Mouse (Mus musculus) embryo, embryonic 9.5 days (tissue): ENCODE measurements around the gene Arid4a.
"Not testable (repeated sequence)": the region's sequence is repeated elsewhere in the genome, so short reads cannot be mapped to it uniquely, and the experiment has no call there.

Experiments
- DNase-seq: peaks from one replicate; pipeline ENCODE4 v3.0.0-alpha.2; 2017; ENCODE audit errors: extremely low spot score

Gene Arid4a

GRCm38 (mm10) chr12:71016211-71016502 lies 367 bp downstream of the Arid4a start:
- no peak for DNase-seq

- peak; percentile 55 for DNase-seq
Measured at GRCm38 (mm10) chr12:71016503-71017241, 882 bp downstream of the Arid4a start.

GRCm38 (mm10) chr12:71017242-71017571 lies 1.4 kb downstream of the Arid4a start:
- DNase-seq: no peak

DNA sequence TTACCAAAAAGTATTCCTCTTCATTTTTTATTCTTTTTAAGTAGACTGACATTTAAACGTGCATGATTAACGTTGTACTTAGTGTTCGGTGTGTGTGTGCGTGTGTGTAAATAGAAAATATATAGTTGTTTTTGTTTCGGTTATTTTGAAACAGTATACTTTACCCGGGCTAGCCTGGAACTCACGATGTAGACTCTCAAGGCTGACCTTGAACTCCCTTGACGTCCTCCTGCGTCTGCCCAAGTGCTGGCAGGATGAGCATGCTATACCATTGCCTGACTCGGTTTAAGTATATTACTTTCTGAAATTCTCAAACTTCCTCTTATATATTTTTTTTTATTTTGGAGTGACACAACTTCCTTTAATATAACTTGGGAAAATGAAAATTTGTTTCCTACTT lies 2.0 kb downstream of the Arid4a start:
- no peak for DNase-seq

GRCm38 (mm10) chr12:71019211-71019610 lies 3.4 kb downstream of the Arid4a start:
- DNase-seq: no peak

DNA sequence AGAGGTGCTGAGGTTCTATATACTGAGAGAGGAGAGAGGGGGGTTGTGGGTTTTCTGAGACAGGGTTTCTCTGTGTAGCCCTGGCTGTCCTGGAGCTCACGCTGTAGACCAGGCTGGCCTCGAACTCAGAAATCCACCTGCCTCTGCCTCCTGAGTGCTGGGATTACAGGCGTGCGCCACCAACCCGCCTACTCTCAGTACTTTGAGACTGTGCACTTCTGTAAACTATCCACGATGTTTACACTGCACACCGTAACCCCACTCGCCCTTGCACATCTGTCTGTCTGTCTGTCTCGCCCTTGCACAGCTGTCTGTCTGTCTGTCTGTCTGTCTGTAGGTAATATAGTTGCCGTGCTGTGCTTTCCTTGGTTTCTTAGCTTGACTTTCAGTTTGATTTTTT lies 8.6 kb downstream of the Arid4a start:
- DNase-seq: no peak

- DNase-seq: not testable (repeated sequence)
Measured at GRCm38 (mm10) chr12:71028265-71028664, 12.5 kb downstream of the Arid4a start.

- no peak for DNase-seq
Measured at GRCm38 (mm10) chr12:71030260-71030659, 14.5 kb downstream of the Arid4a start.

DNA sequence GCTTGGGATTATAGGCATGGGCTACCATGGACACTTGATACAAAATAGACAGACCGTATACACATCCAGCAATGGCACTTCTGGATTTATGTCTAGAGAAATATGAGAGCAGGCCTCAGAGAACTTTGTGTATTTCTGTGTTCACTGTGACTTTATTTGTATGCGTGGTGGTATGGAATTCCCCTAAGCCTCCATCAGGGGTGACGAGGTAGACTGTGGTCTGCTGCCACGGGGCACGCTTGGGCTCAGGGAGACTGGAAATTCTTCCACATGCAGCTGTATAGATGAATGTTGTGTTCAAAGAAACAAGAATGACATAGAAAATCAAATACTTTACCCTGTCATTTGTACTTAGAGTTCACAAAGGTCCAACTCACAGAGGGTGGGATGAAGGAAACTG lies 14.9 kb downstream of the Arid4a start:
- no peak for DNase-seq

GRCm38 (mm10) chr12:71035826-71036225 lies 20.0 kb downstream of the Arid4a start:
- no peak for DNase-seq

DNA sequence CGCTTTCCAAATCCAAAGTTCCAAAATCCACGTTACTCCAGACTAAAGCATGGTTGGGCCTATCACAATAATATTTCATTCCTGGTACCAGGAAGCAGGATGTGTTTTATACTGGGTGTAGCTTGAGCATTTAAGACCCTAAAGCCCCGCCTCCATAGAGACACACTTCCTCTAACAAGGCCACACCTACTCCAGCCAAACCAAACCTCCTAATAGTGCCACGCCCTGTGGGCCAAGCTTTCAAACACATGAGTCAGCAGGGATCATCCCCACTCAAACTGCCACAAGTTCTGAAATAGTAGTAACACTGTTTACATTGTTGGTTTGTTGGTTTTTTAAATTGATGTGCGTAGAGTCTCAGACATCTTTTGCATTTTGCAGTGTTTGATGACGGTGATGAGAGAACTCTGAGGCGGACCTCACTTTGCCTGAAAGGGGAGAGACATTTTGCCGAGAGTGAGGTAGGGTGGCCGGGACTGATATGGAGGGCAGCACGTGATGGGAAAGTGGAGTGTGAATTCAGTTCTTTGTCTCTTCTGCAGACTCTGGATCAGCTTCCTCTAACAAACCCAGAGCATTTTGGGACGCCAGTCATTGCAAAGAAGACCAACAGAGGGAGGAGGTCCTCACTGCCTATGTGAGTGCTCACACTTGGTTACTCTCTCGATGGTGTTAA lies 21.1 kb downstream of the Arid4a start:
- no peak for DNase-seq

GRCm38 (mm10) chr12:71040462-71040861 lies 24.7 kb downstream of the Arid4a start:
- no peak for DNase-seq

GRCm38 (mm10) chr12:71042451-71042850 lies 26.7 kb downstream of the Arid4a start:
- DNase-seq: no peak

GRCm38 (mm10) chr12:71043571-71043970 lies 27.8 kb downstream of the Arid4a start:
- no peak for DNase-seq

DNA sequence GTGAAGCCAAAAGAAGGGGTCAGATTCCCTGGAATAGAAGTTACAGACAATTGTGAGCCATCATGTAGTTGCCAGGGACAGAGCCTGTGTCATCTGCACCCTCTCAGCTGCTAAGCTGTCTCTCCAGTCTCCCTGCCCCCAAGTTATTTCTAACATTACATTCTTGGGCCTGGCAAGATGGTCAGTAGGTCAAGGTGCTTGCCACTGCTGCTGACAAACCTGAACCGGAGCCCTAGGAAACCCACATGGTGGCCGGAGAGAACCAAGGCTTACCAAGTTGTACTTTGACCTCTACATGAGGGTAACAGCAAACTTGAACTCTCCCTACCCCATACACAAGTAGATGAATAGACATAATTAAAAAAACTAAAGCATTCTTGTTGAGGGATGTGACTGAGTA lies 28.7 kb downstream of the Arid4a start:
- no peak for DNase-seq

DNA sequence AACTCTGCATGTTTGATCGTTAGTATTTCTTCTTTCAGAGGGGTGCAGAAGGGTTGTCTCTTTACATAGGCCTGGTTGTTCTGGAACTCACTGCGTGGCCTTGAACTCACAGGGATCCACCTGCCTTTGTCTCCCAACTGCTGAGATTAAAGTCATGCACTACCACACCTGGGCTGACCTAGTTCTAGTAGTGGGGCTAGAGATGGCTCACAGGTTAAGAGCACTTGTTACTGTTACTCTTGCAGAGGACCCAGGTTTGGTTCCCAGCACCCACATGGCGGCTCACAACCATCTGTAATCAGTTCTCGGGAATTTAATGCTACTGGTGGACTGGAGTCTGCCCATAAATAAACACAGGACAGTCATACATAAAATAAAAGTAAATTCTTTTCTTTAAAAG lies 30.7 kb downstream of the Arid4a start:
- DNase-seq: no peak

- no peak for DNase-seq
Measured at GRCm38 (mm10) chr12:71047473-71048078, 31.8 kb downstream of the Arid4a start.

- DNase-seq: no peak
Measured at GRCm38 (mm10) chr12:71048117-71048516, 32.3 kb downstream of the Arid4a start.

GRCm38 (mm10) chr12:71048561-71048960 lies 32.8 kb downstream of the Arid4a start:
- no peak for DNase-seq

DNA sequence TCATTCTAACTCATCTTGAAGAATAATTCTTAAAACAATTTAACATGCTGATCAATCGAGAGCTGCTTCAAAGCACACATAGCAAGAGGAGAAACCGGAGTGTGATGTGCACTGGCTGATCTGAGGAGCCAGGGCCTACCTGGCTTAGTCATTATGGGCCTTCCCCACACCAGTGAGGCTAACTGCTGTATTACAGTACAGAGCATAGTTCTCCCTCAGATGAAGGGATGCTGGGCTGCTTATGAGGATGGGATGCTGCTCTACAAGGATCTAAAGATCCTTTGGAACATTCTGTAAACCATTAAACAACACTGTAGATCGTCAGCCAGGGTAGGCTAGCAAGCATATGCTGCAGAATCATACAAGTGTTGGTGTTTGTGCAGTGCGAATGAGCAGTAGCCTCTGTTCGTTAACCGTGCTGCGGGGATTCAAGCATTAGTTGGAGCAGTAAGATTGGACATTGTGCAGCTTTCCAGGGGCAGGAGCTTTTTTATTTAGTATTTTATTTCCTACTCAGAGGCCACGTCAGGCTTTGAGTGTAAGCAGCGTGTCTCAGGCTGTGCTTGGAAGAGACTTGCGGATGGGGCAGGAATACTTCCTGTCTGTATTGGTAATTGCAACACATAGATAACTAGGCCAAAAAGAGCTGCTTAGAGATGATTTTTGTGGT lies 33.9 kb downstream of the Arid4a start:
- DNase-seq: no peak

GRCm38 (mm10) chr12:71051079-71051478 lies 35.3 kb downstream of the Arid4a start:
- no peak for DNase-seq

- DNase-seq: no peak
Measured at GRCm38 (mm10) chr12:71052341-71052995, 36.7 kb downstream of the Arid4a start.
